Mouse (Mus musculus): ENCODE data around the gene Numb.

GRCm38 (mm10) chr12:83850334-83850733 is 71.4 kb downstream of the Numb start:
- no peak for TF ChIP-seq POLR2A (IDR thresholded peaks at IDR 0.05; ENCODE audit: borderline replicate concordance, control insufficient read depth, low read depth, low read length)
- no peak for TF ChIP-seq CTCF (IDR thresholded peaks at IDR 0.05; ENCODE audit: control insufficient read depth, insufficient read depth, low read length)

Data from bone marrow, adult 2 months (tissue).